Mouse (Mus musculus) hindbrain, embryonic 16.5 days (tissue): ENCODE results near the gene Cd82. TPM values are rescaled to one million over a fixed set of nuclear protein-coding genes. Genes with fewer than 3 reads are reported as not detected.
A peak's percentile ranks its signal among the peaks of the same experiment; 100 is the strongest.

ENCODE experiments used
- ATAC-seq: fragments of 200-750 bp; cut with Nextera tagmentation; 2 replicates; pipeline ENCODE4 v1.8.0; 2017; ENCODE audit warnings: moderate TSS enrichment, moderate library complexity
- H3K27ac ChIP-seq: fragments of 300-500 bp; sonication (generic); 2 replicates; pipeline ENCODE4 v1.5.1; 2014; ENCODE audit warnings: low read depth, mild to moderate bottlenecking, control low read depth, low read length, moderate library complexity
- H3K27me3 ChIP-seq: fragments of 300-500 bp; sonication (generic); replicated peaks from 2 replicates; pipeline ENCODE4 v1.6.1; 2014; ENCODE audit warnings: low read length; ENCODE audit not compliant: control insufficient read depth, insufficient read depth
- H3K36me3 ChIP-seq: fragments of 300-500 bp; sonication (generic); 2 replicates; pipeline ENCODE4 v1.6.1; 2014; ENCODE audit warnings: mild to moderate bottlenecking, low read length, moderate library complexity, mixed read lengths; ENCODE audit not compliant: control insufficient read depth, insufficient read depth
- H3K4me1 ChIP-seq: fragments of 300-500 bp; sonication (generic); 2 replicates; pipeline ENCODE4 v1.6.1; 2014; ENCODE audit warnings: low read depth, low read length; ENCODE audit not compliant: control insufficient read depth, insufficient read depth
- H3K4me2 ChIP-seq: fragments of 300-500 bp; sonication (generic); 2 replicates; pipeline ENCODE4 v1.6.1; 2014; ENCODE audit warnings: mild to moderate bottlenecking, low read length, control low read depth, moderate library complexity
- H3K4me3 ChIP-seq: fragments of 300-500 bp; sonication (generic); 2 replicates; pipeline ENCODE4 v1.5.1; 2014; ENCODE audit warnings: mild to moderate bottlenecking, low read length, control low read depth, moderate library complexity
- H3K9ac ChIP-seq: fragments of 300-500 bp; sonication (generic); 2 replicates; pipeline ENCODE4 v1.6.1; 2014; ENCODE audit warnings: low read depth, mild to moderate bottlenecking, control low read depth, low read length, moderate library complexity
- H3K9me3 ChIP-seq: fragments of 300-500 bp; sonication (generic); 2 replicates; pipeline ENCODE4 v1.6.1; 2014; ENCODE audit warnings: mild to moderate bottlenecking, low read length, moderate library complexity; ENCODE audit not compliant: control insufficient read depth
- WGBS: fragments of 180-500 bp; shearing (Covaris S2); extraction: QIAGEN DNeasy Blood & Tissue Kit; methylation state at CpG from one replicate; pipeline ENCODE4 v1.1.7; 2014; 5-methylcytosine and 5-hydroxymethylcytosine counted together
- polyA plus RNA-seq: library from polyadenylated mRNA; unstranded; fragments of >200 nt; fragmentation: Nextera tagmentation; extraction: Ambion mirVana; gene quantifications from 2 replicates; pipeline ENCODE4 v1.2.1, GENCODE M21; 2015

Gene Cd82
- polyA plus RNA-seq, 1 experiment from 2014 or later: 24.5 TPM

DNA sequence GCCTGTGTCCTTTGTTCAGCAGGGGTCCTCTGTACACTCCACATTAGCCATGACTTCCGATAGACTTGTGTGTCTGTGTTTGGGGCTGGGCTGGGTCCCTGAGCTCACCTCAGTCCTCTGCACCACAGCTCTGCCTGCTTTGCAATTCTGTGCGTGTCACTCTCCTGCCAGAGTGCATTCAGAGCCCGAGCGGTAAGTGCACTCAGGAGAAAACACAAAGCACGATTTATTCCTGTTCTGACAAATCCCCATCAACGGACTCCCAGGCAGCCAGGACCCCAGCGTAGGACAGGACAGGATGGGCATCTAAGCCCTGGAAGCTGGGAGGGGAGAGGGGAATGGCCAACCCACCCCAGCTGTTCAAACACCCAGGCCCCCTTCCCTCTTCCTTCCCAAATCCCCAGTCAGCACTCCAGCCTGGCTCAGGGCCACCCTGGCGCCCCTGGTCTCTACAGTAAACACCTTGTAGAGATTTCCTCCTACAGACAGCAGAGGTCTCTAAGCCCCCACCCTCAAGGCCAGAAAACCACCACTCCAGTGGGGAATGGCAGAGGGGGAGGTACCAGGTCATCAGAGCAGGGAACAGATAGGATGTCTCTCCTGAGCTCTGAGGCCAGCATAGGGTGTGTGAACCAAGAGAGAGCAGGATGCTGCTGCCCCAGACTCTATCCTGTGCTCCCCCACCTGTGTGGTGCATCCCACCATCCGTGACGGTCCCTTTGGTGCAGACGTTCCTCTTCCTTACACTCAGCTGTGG lies 72.6 kb downstream of the Cd82 start:
- Histone ChIP-seq H3K4me2 (0 out of 2 replicates have a peak overlapping the region, but pooled peaks have one; percentile 10), H3K36me3 (no peaks in the 10 kb centered on the region), H3K27me3 (no peaks in the 10 kb centered on the region), H3K4me1 (peaks cover 16% of the 10 kb centered on the region), H3K4me3 (no peak overlapping the region), H3K9ac (0 out of 2 replicates have a peak overlapping the region, but pooled peaks have one; percentile 27), H3K27ac (no peak overlapping the region), H3K9me3 (no peaks in the 10 kb centered on the region)
- ATAC-seq: peak; percentile 52
- 24% methylated on average over 11 of the region's 11 CpGs for WGBS

DNA sequence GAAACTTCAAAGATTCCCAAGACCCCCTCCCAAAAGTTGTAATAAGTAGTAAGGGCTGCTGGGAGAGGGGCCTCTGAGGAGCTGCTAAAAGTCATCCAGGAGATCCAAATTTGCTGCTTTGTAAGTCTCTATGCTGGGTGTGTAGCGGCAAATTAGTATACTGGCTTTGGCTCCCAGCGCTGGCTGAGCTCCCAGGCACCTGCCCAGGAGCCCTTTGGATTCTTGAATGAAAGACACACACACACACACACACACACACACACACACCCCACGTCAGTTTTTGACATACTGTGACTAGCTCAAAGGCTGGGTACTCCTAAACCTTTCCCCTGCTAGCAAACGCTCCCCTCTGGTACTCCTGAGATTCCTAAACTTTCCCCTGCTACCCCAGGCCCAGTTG lies 76.0 kb downstream of the Cd82 start:
- no peak overlapping the region for H3K4me3 ChIP-seq
- H3K27ac ChIP-seq: no peak overlapping the region
- no peaks in the 10 kb centered on the region for H3K27me3 ChIP-seq
- H3K9ac ChIP-seq: no peak overlapping the region
- no peak overlapping the region for H3K4me2 ChIP-seq
- no peaks in the 10 kb centered on the region for H3K9me3 ChIP-seq
- ATAC-seq: no peak
- peaks cover 16% of the 10 kb centered on the region for H3K4me1 ChIP-seq
- no peaks in the 10 kb centered on the region for H3K36me3 ChIP-seq
- 60% methylated on average over 4 of the region's 4 CpGs for WGBS

DNA sequence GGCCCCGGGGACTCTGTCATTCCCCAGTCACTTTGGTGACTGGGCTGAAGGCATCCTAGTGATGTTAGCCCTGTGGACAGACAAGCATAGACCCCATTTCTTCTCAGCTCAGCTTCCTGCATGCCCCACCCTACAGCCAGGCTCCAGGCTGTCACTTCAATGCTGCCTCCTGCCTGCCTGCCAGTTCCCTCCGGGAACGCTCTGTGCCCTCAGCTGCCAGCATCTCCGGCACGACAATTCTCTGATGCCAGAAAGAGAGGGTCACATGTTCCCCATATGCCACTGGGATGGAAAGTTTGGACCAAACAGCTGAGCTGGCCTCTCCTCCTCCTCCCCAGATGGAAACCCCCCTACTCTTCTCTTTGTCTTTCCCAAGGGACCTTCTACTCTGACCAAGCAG lies 79.1 kb downstream of the Cd82 start:
- no peaks in the 10 kb centered on the region for H3K4me1 ChIP-seq
- H3K27ac ChIP-seq: no peak overlapping the region
- ATAC-seq: no peak
- no peak overlapping the region for H3K9ac ChIP-seq
- H3K27me3 ChIP-seq: no peaks in the 10 kb centered on the region
- H3K4me2 ChIP-seq: no peak overlapping the region
- H3K4me3 ChIP-seq: no peak overlapping the region
- no peaks in the 10 kb centered on the region for H3K9me3 ChIP-seq
- no peaks in the 10 kb centered on the region for H3K36me3 ChIP-seq
- 53% methylated on average over 5 of the region's 5 CpGs for WGBS

DNA sequence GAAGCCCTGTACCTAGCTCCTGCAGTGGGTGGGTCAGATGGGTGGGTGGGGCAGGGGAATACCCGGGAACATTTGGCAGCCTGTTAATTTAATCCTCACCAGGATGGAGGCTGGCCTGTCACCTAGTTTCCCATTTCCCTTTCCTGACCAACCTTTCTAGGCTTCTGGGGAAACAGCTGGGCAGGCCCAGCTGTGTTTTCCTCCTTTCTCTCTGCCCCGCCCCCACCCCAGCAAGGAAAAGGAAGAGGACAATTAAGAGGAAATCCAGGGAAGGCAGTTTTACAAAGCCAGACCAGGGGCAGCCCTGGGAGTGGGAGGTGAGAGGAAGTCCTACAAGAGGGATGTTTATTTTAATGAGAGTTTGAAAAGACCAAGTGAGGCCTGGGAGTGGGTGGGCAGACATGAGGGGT lies 82.3 kb downstream of the Cd82 start:
- H3K4me3 ChIP-seq: no peak overlapping the region
- H3K9me3 ChIP-seq: no peaks in the 10 kb centered on the region

DNA sequence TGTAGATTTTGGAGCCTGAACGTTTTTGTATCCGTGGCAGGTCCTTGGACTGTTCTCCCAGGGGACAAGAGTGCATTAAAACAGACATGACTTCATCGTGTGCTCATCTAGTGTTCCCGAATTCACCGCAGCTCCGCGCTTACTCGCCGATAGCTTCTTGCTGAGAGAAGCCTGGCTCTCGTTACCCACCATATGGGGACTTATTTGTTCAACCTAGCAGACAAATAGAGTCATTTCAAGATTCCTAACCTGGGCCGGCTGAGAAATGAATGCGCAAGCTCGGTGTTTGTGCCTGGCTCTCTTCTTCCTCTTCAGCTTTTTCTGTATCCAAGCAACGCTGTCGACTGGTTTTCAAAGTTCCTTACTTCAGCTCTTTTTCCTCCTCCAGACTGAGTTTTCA lies 85.1 kb downstream of the Cd82 start:
- H3K27ac ChIP-seq: peak overlapping the region; percentile 57
- 32% methylated on average over 15 of the region's 15 CpGs for WGBS
- no peak overlapping the region for H3K4me3 ChIP-seq
- ATAC-seq: peak; percentile 65
- no peaks in the 10 kb centered on the region for H3K36me3 ChIP-seq
- H3K9me3 ChIP-seq: no peaks in the 10 kb centered on the region
- H3K27me3 ChIP-seq: no peaks in the 10 kb centered on the region
- peak overlapping the region; percentile 22 for H3K4me2 ChIP-seq
- no peaks in the 10 kb centered on the region for H3K4me1 ChIP-seq
- H3K9ac ChIP-seq: peak overlapping the region; percentile 3; the same call in 1 of the 2 replicates

More for the DNA sequence above, 82.3 kb downstream of the Cd82 start:
- Histone ChIP-seq H3K36me3 (no peaks in the 10 kb centered on the region), H3K4me2 (no peak overlapping the region), H3K9ac (no peak overlapping the region), H3K27ac (no peak overlapping the region), H3K4me1 (no peaks in the 10 kb centered on the region), H3K27me3 (no peaks in the 10 kb centered on the region)
- no peak for ATAC-seq
- WGBS: 38% methylated on average over 2 of the region's 2 CpGs

DNA sequence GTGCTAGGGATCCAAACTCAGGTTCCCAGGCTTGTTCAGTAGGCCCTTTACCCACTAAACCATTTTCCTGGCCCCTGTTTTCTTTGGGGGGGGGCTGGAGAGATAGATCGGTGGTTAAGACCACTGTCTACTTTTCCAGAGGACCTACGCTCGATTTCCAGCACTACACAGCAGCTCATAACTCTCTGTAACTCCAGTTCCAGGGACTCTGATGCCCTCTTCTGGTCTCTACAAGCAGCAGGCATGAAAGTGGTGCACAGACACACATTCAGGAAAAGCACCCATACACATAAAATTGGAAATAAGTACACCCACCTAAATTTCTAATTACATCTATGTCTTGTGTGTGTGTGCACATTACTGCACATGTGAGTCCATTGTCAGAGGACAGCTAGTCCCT lies 85.8 kb downstream of the Cd82 start:
- H3K9ac ChIP-seq: no peak overlapping the region
- 95% methylated on average over 3 of the region's 3 CpGs for WGBS
- H3K27me3 ChIP-seq: no peaks in the 10 kb centered on the region
- no peak; the same call in 1 of the 2 replicates for ATAC-seq
- H3K4me2 ChIP-seq: no peak overlapping the region
- no peaks in the 10 kb centered on the region for H3K36me3 ChIP-seq
- no peaks in the 10 kb centered on the region for H3K4me1 ChIP-seq
- H3K9me3 ChIP-seq: no peaks in the 10 kb centered on the region
- H3K4me3 ChIP-seq: no peak overlapping the region
- H3K27ac ChIP-seq: no peak overlapping the region; the same call in 1 of the 2 replicates

DNA sequence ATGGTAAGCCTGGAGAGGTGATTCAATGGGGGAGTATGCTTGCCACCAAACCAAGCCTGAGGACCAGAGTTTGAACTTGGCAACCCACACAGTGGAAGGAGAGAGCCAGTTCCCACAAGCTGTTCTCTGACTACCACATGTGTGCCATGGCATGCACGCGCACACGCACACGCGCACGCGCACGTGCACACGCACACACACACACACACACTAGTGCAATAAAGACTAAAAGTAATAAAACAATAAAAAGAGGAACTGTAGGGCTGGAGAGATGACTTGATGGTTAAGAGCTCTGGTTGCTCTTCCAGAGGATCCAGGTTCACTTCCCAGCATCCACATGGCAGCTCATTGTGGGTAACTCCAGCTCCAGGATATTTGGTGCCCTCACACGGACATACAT lies 90.1 kb downstream of the Cd82 start:
- Histone ChIP-seq H3K36me3 (no peaks in the 10 kb centered on the region), H3K4me3 (no peak overlapping the region), H3K9ac (no peak overlapping the region), H3K4me2 (no peak overlapping the region), H3K4me1 (peaks cover 5% of the 10 kb centered on the region), H3K27me3 (no peaks in the 10 kb centered on the region), H3K27ac (no peak overlapping the region), H3K9me3 (no peaks in the 10 kb centered on the region)
- no peak for ATAC-seq
- 90% methylated on average over 10 of the region's 10 CpGs for WGBS

DNA sequence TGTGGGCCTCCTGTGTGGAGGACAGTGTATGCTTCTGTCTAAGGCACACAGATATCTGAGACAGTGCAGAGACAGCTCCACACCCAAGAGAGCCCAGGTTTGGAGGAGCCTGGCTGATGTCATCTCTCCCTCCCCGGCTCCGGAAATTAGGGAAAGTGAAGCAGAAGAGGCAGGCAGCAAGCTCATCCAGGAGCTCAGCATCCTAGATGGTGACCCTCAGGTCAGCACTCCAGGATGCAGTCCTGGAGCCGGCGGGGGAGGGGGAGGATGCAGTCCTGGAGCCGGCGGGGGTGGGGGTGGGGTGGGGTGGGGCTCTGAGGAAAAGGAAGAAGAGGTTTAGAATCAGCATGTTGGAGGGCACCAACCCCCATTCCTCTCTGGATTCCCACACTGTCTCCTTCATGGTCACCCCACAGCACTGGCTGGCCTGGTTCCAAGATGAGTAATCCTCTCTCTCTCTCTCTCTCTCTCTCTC lies 90.8 kb downstream of the Cd82 start:
- H3K27ac ChIP-seq: no peak overlapping the region
- peaks cover 7% of the 10 kb centered on the region for H3K4me1 ChIP-seq
- no peak for ATAC-seq
- H3K4me2 ChIP-seq: no peak overlapping the region
- H3K9ac ChIP-seq: no peak overlapping the region
- no peaks in the 10 kb centered on the region for H3K36me3 ChIP-seq
- H3K4me3 ChIP-seq: no peak overlapping the region
- no peaks in the 10 kb centered on the region for H3K9me3 ChIP-seq
- H3K27me3 ChIP-seq: no peaks in the 10 kb centered on the region
- 21% methylated on average over 6 of the region's 6 CpGs for WGBS
